Mouse (Mus musculus) liver, embryonic 12.5 days (tissue): ENCODE measurements at regions not wholly inside any gene's neighbourhood (a gene's known extent, or its start where the extent isn't known, plus 50 kb on each side); places are given as distances from the start of the nearest gene placed in this dataset.

Source experiments
- ATAC-seq: fragments of 200-750 bp; cut with Nextera tagmentation; 2 replicates; pipeline ENCODE4 v1.8.0; 2017; ENCODE audit warnings: moderate number of reproducible peaks, mild to moderate bottlenecking, moderate library complexity
- H3K27ac ChIP-seq: fragments of 300-500 bp; sonication (generic); 2 replicates; pipeline ENCODE4 v1.5.1; 2016; ENCODE audit warnings: mild to moderate bottlenecking
- H3K27me3 ChIP-seq: fragments of 300-500 bp; sonication (generic); replicated peaks from 2 replicates; pipeline ENCODE4 v1.6.1; 2016; ENCODE audit warnings: mild to moderate bottlenecking, moderate library complexity
- H3K36me3 ChIP-seq: fragments of 300-500 bp; sonication (generic); 2 replicates; pipeline ENCODE4 v1.6.1; 2016; ENCODE audit warnings: mild to moderate bottlenecking, moderate library complexity
- H3K4me1 ChIP-seq: fragments of 300-500 bp; sonication (generic); 2 replicates; pipeline ENCODE4 v1.6.1; 2016
- H3K4me2 ChIP-seq: fragments of 300-500 bp; sonication (generic); 2 replicates; pipeline ENCODE4 v1.6.1; 2016; ENCODE audit warnings: mild to moderate bottlenecking, moderate library complexity
- H3K4me3 ChIP-seq: fragments of 300-500 bp; sonication (generic); 2 replicates; pipeline ENCODE4 v1.5.1; 2016; ENCODE audit warnings: mild to moderate bottlenecking, moderate library complexity
- H3K9ac ChIP-seq: fragments of 300-500 bp; sonication (generic); 2 replicates; pipeline ENCODE4 v1.6.1; 2016; ENCODE audit warnings: mild to moderate bottlenecking, moderate library complexity
- H3K9me3 ChIP-seq: fragments of 300-500 bp; sonication (generic); replicated peaks from 2 replicates; pipeline ENCODE4 v1.6.1; 2016; ENCODE audit warnings: mild to moderate bottlenecking, moderate library complexity
- WGBS: fragments of 180-500 bp; shearing (Covaris S2); methylation state at CpG from one replicate; pipeline ENCODE4 v1.1.7; 2016; ENCODE audit not compliant: insufficient replicate concordance; 5-methylcytosine and 5-hydroxymethylcytosine counted together

- H3K36me3 ChIP-seq: no peaks in the 10 kb centered on the region
- 54% methylated on average over 2 of the region's 2 CpGs for WGBS
- H3K4me3 ChIP-seq: no peak overlapping the region
- H3K27me3 ChIP-seq: no peaks in the 10 kb centered on the region
- H3K4me2 ChIP-seq: no peak overlapping the region
- no peak for ATAC-seq
- no peaks in the 10 kb centered on the region for H3K9me3 ChIP-seq
- H3K4me1 ChIP-seq: no peaks in the 10 kb centered on the region
- H3K9ac ChIP-seq: no peak overlapping the region
- no peak overlapping the region for H3K27ac ChIP-seq
Measured at GRCm38 (mm10) chr3:19882623-19883022, 74.2 kb upstream of the Cp start.

- no peaks in the 10 kb centered on the region for H3K36me3 ChIP-seq
- no peak overlapping the region for H3K4me3 ChIP-seq
- no peak overlapping the region for H3K27ac ChIP-seq
- H3K27me3 ChIP-seq: no peaks in the 10 kb centered on the region
- H3K9me3 ChIP-seq: no peaks in the 10 kb centered on the region
- no peak for ATAC-seq
- no peak overlapping the region for H3K9ac ChIP-seq
- H3K4me1 ChIP-seq: no peaks in the 10 kb centered on the region
- no peak overlapping the region for H3K4me2 ChIP-seq
Measured at GRCm38 (mm10) chr3:19888405-19888804, 68.4 kb upstream of the Cp start.

GRCm38 (mm10) chr3:19894258-19894629, 62.6 kb upstream of the Cp start:
- Histone ChIP-seq H3K36me3 (peaks cover 9% of the 10 kb centered on the region; the same call in 1 of the 2 replicates), H3K9me3 (no peaks in the 10 kb centered on the region), H3K4me3 (peak overlapping the region; percentile 89), H3K4me1 (peaks cover 25% of the 10 kb centered on the region), H3K27me3 (no peaks in the 10 kb centered on the region), H3K4me2 (peak overlapping the region; percentile 91), H3K9ac (peak overlapping the region; percentile 67), H3K27ac (peak overlapping the region; percentile 59; the same call in 1 of the 2 replicates)
- peak; percentile 68 for ATAC-seq
- WGBS: 7% methylated on average over 10 of the region's 10 CpGs

- H3K9me3 ChIP-seq: no peaks in the 10 kb centered on the region
- WGBS: under 1% methylated on average over 68 of the region's 68 CpGs
Measured at GRCm38 (mm10) chr3:19894630-19895578, 62.0 kb upstream of the Cp start.

GRCm38 (mm10) chr3:19895755-19896154, 61.1 kb upstream of the Cp start:
- H3K27ac ChIP-seq: no peak overlapping the region
- WGBS: 31% methylated on average over 5 of the region's 5 CpGs

More at GRCm38 (mm10) chr3:19894630-19895578, 62.0 kb upstream of the Cp start:
- Histone ChIP-seq H3K4me3 (peak overlapping the region; percentile 89), H3K36me3 (peaks cover 9% of the 10 kb centered on the region; the same call in 1 of the 2 replicates), H3K9ac (peak overlapping the region; percentile 83), H3K4me2 (peak overlapping the region; percentile 91), H3K4me1 (peaks cover 25% of the 10 kb centered on the region), H3K27ac (peak overlapping the region; percentile 59; the same call in 1 of the 2 replicates), H3K27me3 (no peaks in the 10 kb centered on the region)
- ATAC-seq: peak; percentile 97

GRCm38 (mm10) chr3:19897140-19897539, 59.7 kb upstream of the Cp start:
- Histone ChIP-seq H3K9ac (no peak overlapping the region), H3K4me2 (no peak overlapping the region), H3K4me1 (peaks cover 25% of the 10 kb centered on the region), H3K27ac (no peak overlapping the region), H3K36me3 (peaks cover 9% of the 10 kb centered on the region; the same call in 1 of the 2 replicates), H3K4me3 (no peak overlapping the region), H3K9me3 (no peaks in the 10 kb centered on the region), H3K27me3 (no peaks in the 10 kb centered on the region)
- WGBS: 81% methylated on average over 3 of the region's 3 CpGs
- ATAC-seq: no peak

More at GRCm38 (mm10) chr3:19895755-19896154, 61.1 kb upstream of the Cp start:
- Histone ChIP-seq H3K27me3 (no peaks in the 10 kb centered on the region), H3K9ac (peak overlapping the region; percentile 83), H3K9me3 (no peaks in the 10 kb centered on the region), H3K36me3 (peaks cover 9% of the 10 kb centered on the region; the same call in 1 of the 2 replicates), H3K4me3 (peak overlapping the region; percentile 89), H3K4me2 (peak overlapping the region; percentile 91), H3K4me1 (peaks cover 25% of the 10 kb centered on the region)
- ATAC-seq: no peak

- Histone ChIP-seq H3K9ac (no peak overlapping the region), H3K36me3 (peaks cover 8% of the 10 kb centered on the region; the same call in 1 of the 2 replicates), H3K4me3 (no peak overlapping the region), H3K27me3 (no peaks in the 10 kb centered on the region), H3K9me3 (no peaks in the 10 kb centered on the region), H3K4me2 (no peak overlapping the region), H3K27ac (no peak overlapping the region), H3K4me1 (peaks cover 6% of the 10 kb centered on the region)
- WGBS: 67% methylated on average over 3 of the region's 3 CpGs
- ATAC-seq: no peak
Measured at GRCm38 (mm10) chr3:19902226-19902625, 54.6 kb upstream of the Cp start.

- no peak; the same call in 1 of the 2 replicates for ATAC-seq
- H3K9ac ChIP-seq: no peak overlapping the region
- H3K9me3 ChIP-seq: no peaks in the 10 kb centered on the region
- H3K27ac ChIP-seq: no peak overlapping the region
- no peak overlapping the region for H3K4me2 ChIP-seq
- no peaks in the 10 kb centered on the region; the same call in 1 of the 2 replicates for H3K36me3 ChIP-seq
- no peaks in the 10 kb centered on the region for H3K4me1 ChIP-seq
- no peak overlapping the region for H3K4me3 ChIP-seq
- WGBS: 21% methylated on average over 5 of the region's 5 CpGs
- no peaks in the 10 kb centered on the region for H3K27me3 ChIP-seq
Measured at GRCm38 (mm10) chr3:19904446-19905275, 52.2 kb upstream of the Cp start.
